10 mouse cellular contexts compared by ENCODE assay signal in the genomic region with DNA sequence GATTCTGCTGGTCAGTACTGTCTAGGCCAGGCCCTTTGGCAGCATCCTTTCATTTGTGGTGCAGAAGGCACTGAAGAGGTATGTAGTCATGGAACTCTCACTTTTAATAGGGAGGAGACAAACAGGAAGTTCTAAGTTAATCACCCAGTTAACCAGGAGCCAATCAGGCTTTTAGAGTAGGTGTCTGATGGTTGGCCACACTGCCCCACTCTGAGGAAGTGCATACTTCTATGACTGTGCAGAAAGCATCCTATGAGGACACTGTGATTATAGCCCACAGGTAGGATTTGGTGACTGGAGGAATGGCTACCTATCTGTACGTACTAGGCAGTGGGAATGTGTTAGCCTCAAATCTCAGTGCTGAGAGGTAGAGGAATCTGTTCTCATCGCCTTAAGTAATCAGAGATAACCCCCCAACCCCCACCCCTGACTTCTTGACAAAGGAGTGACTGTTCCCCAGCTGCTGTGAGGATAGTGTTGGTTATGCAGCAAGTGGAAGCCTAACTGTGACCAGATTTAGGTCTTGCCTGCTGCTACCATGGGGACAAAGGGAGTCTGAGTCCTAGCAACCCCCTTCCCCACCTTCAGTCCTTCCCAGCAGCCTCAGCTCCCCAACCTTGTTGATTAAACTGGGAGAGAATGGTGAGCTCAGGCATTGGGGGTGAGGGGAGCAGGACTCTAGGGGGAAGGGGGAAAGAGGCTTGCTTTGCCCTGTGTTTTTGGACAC.
DNase-seq lines count a peak whose midpoint lies in the region; ATAC-seq and TF ChIP-seq lines count a peak whose summit lies in the region.
"Had no signal": no experiment of that assay in that cellular context is flagged by ENCODE, and none has a peak within 500 bp of the region (broad histone marks: within the 10 kb centered on the region; RNA-seq: fewer than 3 reads in every experiment).

No protein-coding gene starts in this region.

- H3K36me3 ChIP-seq in hindbrain, embryonic 10.5 days: no peaks in the 10 kb centered on the region
- H3K36me3 ChIP-seq in hindbrain, embryonic 11.5 days (ENCODE audit: control insufficient read depth, insufficient read depth, low read length): no peaks in the 10 kb centered on the region
- no peaks in the 10 kb centered on the region for H3K36me3 ChIP-seq in embryonic facial prominence, embryonic 14.5 days (ENCODE audit: control insufficient read depth, insufficient read depth, low read length)
- no peaks in the 10 kb centered on the region for H3K36me3 ChIP-seq in midbrain, embryonic 10.5 days
- no peaks in the 10 kb centered on the region for H3K36me3 ChIP-seq in thymus, adult 2 months (ENCODE audit: control insufficient read depth, insufficient read depth, low read length)
- H3K36me3 ChIP-seq: liver, embryonic 15.5 days had no signal

- H3K4me3 ChIP-seq in hindbrain, embryonic 10.5 days: no peak overlapping the region
- no peak overlapping the region for H3K4me3 ChIP-seq in hindbrain, embryonic 11.5 days (ENCODE audit: low read depth, low read length)
- H3K4me3 ChIP-seq in embryonic facial prominence, embryonic 14.5 days (ENCODE audit: low read depth, low read length): no peak overlapping the region
- no peak overlapping the region for H3K4me3 ChIP-seq in midbrain, embryonic 10.5 days
- H3K4me3 ChIP-seq in thymus, adult 2 months (ENCODE audit: control insufficient read depth, insufficient read depth, low read length): no peak overlapping the region
- H3K4me3 ChIP-seq: erythroblast, embryonic 14.5 days; liver, embryonic 15.5 days had no signal

- 54% methylated on average over 2 of the region's 2 CpGs for WGBS in hindbrain, embryonic 10.5 days
- 60% methylated on average over 2 of the region's 2 CpGs for WGBS in hindbrain, embryonic 11.5 days
- WGBS in embryonic facial prominence, embryonic 14.5 days: 18% methylated on average over 2 of the region's 2 CpGs
- 66% methylated on average over 2 of the region's 2 CpGs for WGBS in midbrain, embryonic 10.5 days
- WGBS in thymus, adult 2 months: 94% methylated on average over 2 of the region's 2 CpGs

- no peaks in the 10 kb centered on the region for H3K9me3 ChIP-seq in hindbrain, embryonic 10.5 days
- no peaks in the 10 kb centered on the region for H3K9me3 ChIP-seq in hindbrain, embryonic 11.5 days (ENCODE audit: control insufficient read depth, low read length)
- no peaks in the 10 kb centered on the region for H3K9me3 ChIP-seq in embryonic facial prominence, embryonic 14.5 days (ENCODE audit: control insufficient read depth, low read length)
- no peaks in the 10 kb centered on the region for H3K9me3 ChIP-seq in midbrain, embryonic 10.5 days (replicated peaks)
- H3K9me3 ChIP-seq: liver, embryonic 15.5 days had no signal

- no peak overlapping the region for H3K4me2 ChIP-seq in hindbrain, embryonic 11.5 days (replicated peaks; ENCODE audit: low read depth, low read length)
- no peak overlapping the region for H3K4me2 ChIP-seq in embryonic facial prominence, embryonic 14.5 days (ENCODE audit: low read depth, low read length)
- H3K4me2 ChIP-seq: liver, embryonic 15.5 days had no signal

- peaks cover 6% of the 10 kb centered on the region for H3K4me1 ChIP-seq in hindbrain, embryonic 10.5 days (replicated peaks)
- no peaks in the 10 kb centered on the region for H3K4me1 ChIP-seq in hindbrain, embryonic 11.5 days (replicated peaks; ENCODE audit: control insufficient read depth, insufficient read depth, low read length)
- H3K4me1 ChIP-seq in embryonic facial prominence, embryonic 14.5 days (ENCODE audit: control insufficient read depth, insufficient read depth, low read length): peaks cover 23% of the 10 kb centered on the region; the same call in 1 of the 2 replicates
- H3K4me1 ChIP-seq in midbrain, embryonic 10.5 days: peaks cover 7% of the 10 kb centered on the region
- H3K4me1 ChIP-seq in thymus, adult 2 months (replicated peaks; ENCODE audit: control insufficient read depth, insufficient read depth, low read length): peaks cover 10% of the 10 kb centered on the region
- H3K4me1 ChIP-seq: liver, embryonic 15.5 days had no signal

- TF ChIP-seq POLR2A in thymus, adult 2 months (IDR thresholded peaks at IDR 0.05; ENCODE audit: control insufficient read depth, extremely low read depth, insufficient read depth, low read length, poor library complexity): no peak

- peak overlapping the region; percentile 64 for H3K27ac ChIP-seq in hindbrain, embryonic 10.5 days
- no peak overlapping the region for H3K27ac ChIP-seq in hindbrain, embryonic 11.5 days (ENCODE audit: low read depth, low read length)
- peak overlapping the region; percentile 49; the same call in 1 of the 2 replicates for H3K27ac ChIP-seq in embryonic facial prominence, embryonic 14.5 days (replicated peaks; ENCODE audit: low read depth, low read length)
- H3K27ac ChIP-seq in midbrain, embryonic 10.5 days (replicated peaks): peak overlapping the region; percentile 67; the same call in 1 of the 2 replicates
- no peak overlapping the region for H3K27ac ChIP-seq in thymus, adult 2 months (ENCODE audit: control insufficient read depth, insufficient read depth, low read length)
- H3K27ac ChIP-seq: liver, embryonic 15.5 days had no signal

- TF ChIP-seq CTCF in thymus, adult 2 months (IDR thresholded peaks at IDR 0.05; ENCODE audit: borderline replicate concordance, control insufficient read depth, extremely low read depth, insufficient read depth, low read length, poor library complexity): no peak

- H3K9ac ChIP-seq in hindbrain, embryonic 11.5 days (ENCODE audit: low read depth, low read length): no peak overlapping the region
- no peak overlapping the region for H3K9ac ChIP-seq in embryonic facial prominence, embryonic 14.5 days (ENCODE audit: low read depth, low read length)
- H3K9ac ChIP-seq: liver, embryonic 15.5 days had no signal

- no peaks in the 10 kb centered on the region; the same call in 1 of the 2 replicates for H3K27me3 ChIP-seq in hindbrain, embryonic 10.5 days (ENCODE audit: insufficient read depth, poor library complexity, severe bottlenecking)
- H3K27me3 ChIP-seq in hindbrain, embryonic 11.5 days (ENCODE audit: control insufficient read depth, insufficient read depth, low read length): no peaks in the 10 kb centered on the region
- no peaks in the 10 kb centered on the region for H3K27me3 ChIP-seq in embryonic facial prominence, embryonic 14.5 days (replicated peaks; ENCODE audit: control insufficient read depth, insufficient read depth, low read length)
- H3K27me3 ChIP-seq in midbrain, embryonic 10.5 days (ENCODE audit: low read depth, poor library complexity, severe bottlenecking): no peaks in the 10 kb centered on the region
- no peaks in the 10 kb centered on the region for H3K27me3 ChIP-seq in thymus, adult 2 months (ENCODE audit: control insufficient read depth, insufficient read depth, low read length)
- H3K27me3 ChIP-seq: liver, embryonic 15.5 days had no signal

- peak; percentile 8 for DNase-seq in hindbrain, embryonic 10.5 days (ENCODE audit: low spot score)
- DNase-seq in hindbrain, embryonic 11.5 days (ENCODE audit: low spot score): no peak
- no peak for DNase-seq in embryonic facial prominence, embryonic 14.5 days (ENCODE audit: low spot score)
- no peak for DNase-seq in midbrain, embryonic 10.5 days (ENCODE audit: low spot score)
- no peak for DNase-seq in thymus, postnatal 14 days
- no peak for DNase-seq in thymus, adult 2 months
- no peak for DNase-seq in thymus, postnatal 10 days (ENCODE audit: low spot score in 2 of 2)

- ATAC-seq in hindbrain, embryonic 11.5 days (ENCODE audit: low FRiP score): no peak
- peak; percentile 86 for ATAC-seq in activated CD4-positive, CD25-positive, alpha-beta regulatory T cell, adult 4 months
- no peak for ATAC-seq in embryonic facial prominence, embryonic 14.5 days (ENCODE audit: low read depth)

Comparison
In these comparisons a context has a peak if more than half of its experiments do, and no peak if none do; other contexts are left out.
1. H3K27ac ChIP-seq: peak in hindbrain, embryonic 10.5 days (single experiment), embryonic facial prominence, embryonic 14.5 days (single experiment) and midbrain, embryonic 10.5 days (single experiment); none in hindbrain, embryonic 11.5 days (single experiment) and thymus, adult 2 months (single experiment).